Mouse (Mus musculus): ENCODE measurements around the gene Asf1b.
"Not testable (repeated sequence)": the region's sequence is repeated elsewhere in the genome, so short reads cannot be mapped to it uniquely, and the experiment has no call there.

The Asf1b gene

GRCm38 (mm10) chr8:83964015-83964765 lies 8.9 kb downstream of the Asf1b start:
- no peak for DNase-seq (ENCODE audit: low spot score)

GRCm38 (mm10) chr8:83967701-83968100 lies 12.4 kb downstream of the Asf1b start:
- DNase-seq (ENCODE audit: low spot score) = no peak

DNA sequence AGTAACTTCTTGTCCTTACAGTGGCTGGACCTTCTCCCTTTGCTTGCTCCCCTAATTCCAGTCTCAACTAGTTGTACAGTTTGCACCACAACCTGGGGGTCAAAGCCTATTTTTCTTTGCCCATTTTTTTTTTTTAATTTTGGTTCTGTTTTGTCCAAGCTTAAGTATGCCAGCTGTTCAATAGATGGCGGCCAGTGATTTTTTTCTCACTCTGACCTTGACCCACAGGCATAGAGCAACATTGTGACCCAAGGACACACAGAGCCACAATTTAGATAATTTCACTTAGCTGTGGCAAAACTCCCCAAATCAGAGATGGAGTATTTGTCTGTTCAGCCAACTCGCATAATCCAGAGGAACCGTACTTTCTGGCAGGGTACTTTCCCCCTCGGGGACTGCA lies 15.8 kb downstream of the Asf1b start:
- DNase-seq (ENCODE audit: low spot score) = no peak

DNA sequence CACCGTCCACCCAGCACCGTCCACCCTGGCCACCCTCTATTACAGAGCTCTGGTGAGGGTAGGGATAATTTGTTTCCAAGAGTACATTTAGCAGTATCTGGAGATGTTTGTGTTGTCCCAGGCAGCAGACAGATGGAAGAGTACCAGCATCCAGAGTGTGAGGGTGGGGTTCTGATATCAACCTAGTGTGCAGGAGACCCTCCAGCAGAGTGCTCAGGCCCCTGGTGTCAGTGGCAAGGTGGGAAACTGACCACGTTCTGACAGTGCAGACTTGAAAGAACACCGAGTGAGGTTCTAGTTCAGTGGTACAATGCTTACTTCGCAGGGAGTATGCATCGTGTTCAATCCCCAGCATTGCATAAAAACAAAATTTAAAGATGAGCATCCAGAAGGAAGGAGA lies 16.4 kb downstream of the Asf1b start:
- peak; percentile 37 for DNase-seq (ENCODE audit: low spot score)

DNA sequence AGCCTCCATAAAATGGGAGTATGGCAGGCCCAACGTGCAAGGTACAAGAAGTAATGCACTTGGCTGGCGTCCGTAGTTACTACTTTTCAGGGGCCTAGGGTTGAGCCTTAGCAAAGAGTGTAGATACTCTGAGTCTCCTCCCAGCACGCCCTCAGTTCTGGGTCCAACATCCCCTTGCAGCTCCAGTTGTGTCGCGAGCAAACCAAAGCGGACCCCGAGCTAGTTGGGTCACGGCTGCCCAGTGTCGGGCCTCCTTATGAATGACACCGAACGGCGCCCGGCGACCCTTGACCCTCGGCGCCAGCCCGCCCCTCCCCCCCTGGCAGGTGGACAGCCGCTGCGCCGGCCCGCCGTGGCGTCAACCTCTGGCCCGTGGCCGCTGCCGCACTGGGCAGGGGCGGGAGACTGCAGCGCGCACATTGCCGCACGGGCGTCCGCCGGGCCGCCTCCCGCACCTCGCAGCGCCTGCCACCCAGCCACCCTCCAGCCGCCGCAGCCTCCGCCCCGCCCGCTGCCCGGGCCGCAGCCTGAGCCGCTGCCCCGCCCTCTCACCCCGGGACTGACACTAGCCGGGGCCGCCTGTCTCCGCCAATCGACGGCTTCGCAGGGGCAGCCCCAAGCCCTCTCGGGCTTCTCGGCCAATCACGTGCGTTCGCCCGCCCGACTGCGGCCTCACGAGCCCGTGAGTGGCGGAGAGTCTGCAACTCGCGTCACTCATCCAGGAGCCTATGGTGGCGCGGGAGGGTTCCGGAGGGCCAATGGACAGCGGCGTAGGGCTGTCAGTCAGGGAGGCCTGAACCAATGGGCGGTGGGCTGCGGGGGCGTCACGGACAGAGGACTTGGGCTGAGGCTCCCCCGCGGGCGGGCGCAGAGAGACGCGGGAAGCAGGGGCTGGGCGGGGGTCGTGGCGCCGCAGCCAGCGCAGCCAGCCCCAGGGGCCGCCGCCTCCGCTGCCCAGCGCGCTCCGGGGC lies 17.1 kb downstream of the Asf1b start, which contains the start of gene Prkaca:
Gene Prkaca (plus strand): TSS at position 844 of the 971 bp plus-strand sequence.
- peak; percentile 97 for DNase-seq (ENCODE audit: low spot score)

DNA sequence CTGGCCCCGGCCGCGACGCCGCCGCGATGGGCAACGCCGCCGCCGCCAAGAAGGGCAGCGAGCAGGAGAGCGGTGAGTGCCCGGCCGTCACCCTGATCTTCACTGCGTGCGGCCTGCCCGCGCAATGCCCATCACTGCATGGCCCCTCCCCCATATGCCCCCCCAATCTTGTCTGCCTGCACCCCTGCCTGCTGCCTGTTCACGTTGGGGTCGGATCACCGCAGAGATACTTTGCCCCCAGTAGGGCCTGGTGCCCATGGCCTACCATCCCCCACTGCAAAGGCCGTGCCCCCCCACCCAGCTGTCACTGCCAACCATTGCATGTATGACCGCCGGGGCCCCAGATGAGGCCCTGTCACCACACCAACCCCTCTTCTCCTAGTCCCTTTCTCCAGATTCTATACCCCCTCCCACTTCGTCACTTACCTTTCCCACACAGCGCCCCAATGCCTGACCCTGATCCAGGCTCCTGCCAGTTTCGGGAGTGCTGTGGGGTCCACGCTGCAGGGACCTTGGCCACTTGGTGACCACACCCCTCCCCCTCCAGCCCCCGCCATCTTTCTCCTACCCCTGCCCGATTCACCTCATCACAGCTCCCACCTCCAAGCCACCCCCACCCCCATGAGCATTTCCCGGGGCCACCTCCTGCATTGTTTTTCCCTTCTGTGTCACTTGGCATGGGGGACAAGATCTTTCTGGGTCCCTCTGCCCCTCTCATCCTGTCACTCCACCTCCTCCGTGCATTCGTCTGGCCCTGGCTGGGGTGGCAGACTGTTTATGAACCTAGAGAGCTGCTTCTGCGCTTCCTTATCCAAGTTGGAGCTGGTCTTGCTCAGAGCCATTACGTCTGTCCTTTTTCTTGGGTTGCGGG lies 18.1 kb downstream of the Asf1b start:
- DNase-seq (ENCODE audit: low spot score) = peak; percentile 66

GRCm38 (mm10) chr8:83974521-83974920 lies 19.2 kb downstream of the Asf1b start:
- peak; percentile 39 for DNase-seq (ENCODE audit: low spot score)

DNA sequence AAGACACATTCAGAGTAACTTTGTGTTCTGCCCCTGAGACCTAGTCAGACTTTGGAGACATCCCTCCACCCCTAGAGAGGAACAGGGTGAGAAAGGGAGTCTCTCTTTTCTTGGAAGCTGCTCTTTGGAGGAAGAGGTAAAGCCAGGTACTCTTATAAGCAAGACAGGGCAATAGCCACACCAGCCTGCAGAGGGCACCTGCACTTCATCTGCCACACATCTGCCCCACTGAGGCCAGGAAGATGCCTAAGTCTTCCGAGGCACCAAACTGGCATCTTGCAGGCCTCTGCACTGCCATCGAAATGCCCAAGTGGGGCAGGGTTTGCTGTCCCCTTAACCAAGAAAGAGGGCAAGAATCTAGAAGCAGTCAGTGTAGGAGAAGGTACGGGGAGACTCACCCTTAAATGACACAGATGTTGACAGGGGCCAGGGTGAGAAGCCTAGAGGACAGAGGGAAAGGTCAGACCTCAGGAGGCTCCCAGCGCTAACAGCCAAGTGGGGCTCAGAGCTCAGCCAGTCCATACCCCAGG lies 20.9 kb downstream of the Asf1b start:
- peak; percentile 42 for DNase-seq (ENCODE audit: low spot score)

- peak; percentile 52 for DNase-seq (ENCODE audit: low spot score)
Measured at GRCm38 (mm10) chr8:83976779-83977350, 21.6 kb downstream of the Asf1b start.

DNA sequence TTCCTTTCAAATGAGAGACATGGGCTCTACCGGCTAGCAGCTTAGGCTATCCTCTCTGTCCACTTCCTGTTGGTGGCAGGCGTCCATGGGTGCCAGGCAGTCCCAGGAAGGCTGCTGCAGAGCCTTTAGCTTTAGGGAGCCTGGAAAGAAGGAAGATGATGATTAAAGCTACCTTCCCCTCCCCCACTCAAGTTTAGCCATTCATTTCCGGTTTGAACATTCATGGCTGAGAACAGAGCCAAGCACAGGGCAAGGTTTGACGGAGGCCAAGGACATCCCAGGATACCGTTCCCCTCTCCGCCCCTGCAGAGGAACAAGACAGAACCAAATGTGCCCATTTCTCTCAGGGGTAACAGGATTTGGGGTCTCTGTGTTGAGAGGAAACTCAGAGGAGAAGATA lies 22.3 kb downstream of the Asf1b start:
- DNase-seq (ENCODE audit: low spot score) = peak; percentile 54

DNA sequence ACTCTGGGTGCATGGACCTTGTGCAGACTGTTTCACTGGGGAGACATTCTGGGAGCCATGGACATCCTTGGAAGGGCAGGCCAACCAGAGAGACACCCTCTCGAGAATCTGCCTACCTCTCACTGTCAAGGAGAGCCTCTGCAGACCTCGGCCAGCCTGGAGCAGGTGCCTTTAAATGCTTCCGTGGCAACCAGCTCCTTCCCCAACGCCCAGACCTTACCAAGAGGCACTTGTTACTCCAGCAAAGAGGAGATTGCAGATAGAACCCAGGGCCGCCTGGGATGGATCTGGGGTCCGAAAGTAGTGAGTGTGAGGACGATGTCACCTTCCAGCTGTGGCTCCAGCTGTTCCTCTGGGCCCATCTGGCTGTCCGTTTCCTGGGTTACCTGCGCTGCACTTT lies 22.9 kb downstream of the Asf1b start:
- peak; percentile 40 for DNase-seq (ENCODE audit: low spot score)

GRCm38 (mm10) chr8:83980250-83980649 lies 24.9 kb downstream of the Asf1b start:
- DNase-seq (ENCODE audit: low spot score) = peak; percentile 50

DNA sequence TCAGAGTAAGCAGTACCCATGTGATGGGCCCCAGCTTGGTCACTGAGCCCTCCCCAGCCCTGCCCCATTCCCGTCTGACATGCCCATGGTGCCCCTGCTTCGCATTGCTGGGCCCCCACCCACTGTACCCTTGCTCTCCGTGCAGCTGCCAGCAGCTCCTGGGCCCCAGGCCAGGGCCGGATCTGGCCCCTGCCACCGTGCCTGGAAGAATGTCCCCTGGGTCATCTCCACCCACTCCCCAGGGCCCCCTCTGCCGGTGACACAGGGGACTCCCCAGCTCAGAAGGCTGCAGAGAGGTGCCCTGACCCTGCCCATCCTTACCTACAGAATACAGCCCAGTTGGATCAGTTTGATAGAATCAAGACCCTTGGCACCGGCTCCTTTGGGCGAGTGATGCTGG lies 25.5 kb downstream of the Asf1b start:
- DNase-seq (ENCODE audit: low spot score) = peak; percentile 44

DNA sequence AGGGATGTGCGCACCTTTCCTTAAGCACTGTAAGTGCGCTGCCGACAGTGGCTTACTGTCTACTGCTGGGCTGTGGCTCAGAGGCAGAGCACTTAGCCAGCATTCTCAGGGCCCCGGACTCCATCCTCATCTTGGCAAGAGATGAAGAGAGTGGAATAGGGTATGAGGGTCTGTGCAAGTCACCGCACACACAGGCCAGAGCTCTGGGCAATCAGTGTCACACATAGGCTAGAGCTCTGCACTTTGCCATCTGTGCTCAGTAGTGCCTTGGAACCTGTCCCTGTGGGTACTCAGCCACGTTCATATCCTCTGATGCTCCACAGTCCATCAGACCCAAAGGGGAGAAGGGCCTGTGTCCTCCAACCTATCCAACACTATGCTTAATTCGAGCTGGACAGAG lies 26.2 kb downstream of the Asf1b start:
- no peak for DNase-seq (ENCODE audit: low spot score)

DNA sequence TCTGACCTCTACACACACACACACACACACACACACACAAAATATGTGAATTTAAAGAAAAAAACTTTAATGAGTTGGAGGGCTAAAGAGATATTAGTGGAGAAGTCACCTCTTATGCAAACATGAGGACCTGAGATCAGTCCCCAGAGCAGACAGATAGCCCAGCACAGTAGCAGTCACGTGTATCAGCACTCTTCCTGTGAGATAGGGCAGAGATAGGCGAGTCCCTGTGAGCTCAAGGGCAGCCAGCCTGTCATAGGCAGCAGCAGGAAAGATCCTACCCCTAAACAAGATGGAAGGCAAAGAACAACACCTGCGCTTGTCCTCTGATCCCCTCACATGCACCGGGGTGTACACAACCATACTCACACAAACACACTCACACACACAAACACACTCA lies 27.1 kb downstream of the Asf1b start:
- DNase-seq (ENCODE audit: low spot score) = no peak

DNA sequence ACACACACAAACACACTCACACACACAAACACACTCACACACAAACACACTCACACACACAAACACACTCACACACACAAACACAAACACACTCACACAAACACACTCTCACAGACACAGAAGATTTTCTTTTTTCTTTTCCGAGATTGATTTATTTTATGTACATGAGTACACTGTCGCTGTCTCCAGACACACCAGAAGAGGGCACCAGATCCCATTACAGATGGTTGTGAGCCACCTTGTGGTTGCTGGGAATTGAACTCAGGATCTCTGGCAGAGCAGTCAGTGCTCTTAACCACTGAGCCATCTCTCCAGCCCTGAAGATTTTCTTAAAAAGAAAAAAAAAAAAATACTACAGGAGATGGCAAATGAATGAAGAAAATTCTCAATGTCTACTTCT lies 27.9 kb downstream of the Asf1b start:
- DNase-seq (ENCODE audit: low spot score) = not testable (repeated sequence)

GRCm38 (mm10) chr8:83989243-83989642 lies 33.9 kb downstream of the Asf1b start:
- no peak for DNase-seq (ENCODE audit: low spot score)

- no peak for DNase-seq (ENCODE audit: low spot score)
Measured at GRCm38 (mm10) chr8:83990170-83990569, 34.9 kb downstream of the Asf1b start.

DNA sequence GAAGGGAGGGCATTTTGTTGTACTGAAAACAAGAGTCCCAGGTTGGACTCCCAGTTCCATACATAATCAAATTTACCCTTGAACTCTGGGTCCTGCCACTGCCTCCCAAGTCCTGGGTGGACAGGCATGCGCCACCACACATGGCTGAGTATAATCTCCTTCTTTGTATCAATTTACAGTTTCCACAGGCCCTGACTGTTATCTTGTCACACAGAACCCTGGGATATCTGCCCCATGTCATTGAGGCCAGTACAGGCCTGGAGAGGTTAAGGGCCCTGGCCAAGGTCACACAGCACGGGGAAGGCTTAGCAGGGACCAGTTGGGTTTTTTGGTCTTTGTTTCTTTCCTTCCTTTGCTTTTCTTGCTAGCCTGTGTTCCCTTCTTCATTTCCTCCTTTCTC lies 37.2 kb downstream of the Asf1b start:
- no peak for DNase-seq (ENCODE audit: low spot score)

DNA sequence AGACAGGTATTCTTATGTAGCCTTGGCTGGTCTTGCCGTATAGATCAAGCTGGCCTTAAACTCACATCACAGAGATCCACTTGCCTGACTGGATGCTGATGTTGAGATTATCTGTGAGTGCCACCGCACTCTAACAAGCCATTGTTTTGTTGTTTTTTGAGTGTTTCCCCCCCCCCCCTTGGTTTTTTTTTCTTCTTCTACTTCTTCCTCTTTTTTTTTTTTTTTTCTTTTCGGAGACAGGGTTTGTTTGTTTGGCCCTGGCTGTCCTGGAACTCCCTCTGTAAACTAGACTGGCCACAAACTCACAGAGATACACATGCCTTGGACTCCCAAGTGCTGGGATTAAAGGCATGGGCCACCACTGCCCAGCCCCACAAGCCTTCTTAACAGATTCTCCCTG lies 38.7 kb downstream of the Asf1b start:
- DNase-seq (ENCODE audit: low spot score) = no peak

DNA sequence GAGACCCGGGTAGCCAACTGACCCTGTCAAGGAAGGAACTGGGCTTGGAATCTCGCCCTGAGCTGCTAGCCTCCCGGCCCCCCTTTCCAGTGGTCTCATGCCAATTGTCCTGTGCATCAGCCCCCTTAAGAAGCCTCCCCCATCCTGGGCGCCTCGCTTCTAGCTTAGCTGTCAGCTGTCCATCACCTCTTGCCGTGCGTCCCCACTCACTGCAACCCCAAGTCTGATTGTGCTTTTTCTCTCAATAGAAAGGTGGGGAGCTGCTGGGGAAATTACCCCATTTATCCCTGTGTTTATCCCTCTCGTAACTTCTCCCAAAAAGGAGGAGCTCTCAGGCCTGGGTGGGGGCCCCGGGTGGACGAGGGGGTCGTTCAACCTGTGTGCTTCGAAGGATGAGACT lies 40.7 kb downstream of the Asf1b start:
- peak; percentile 58 for DNase-seq (ENCODE audit: low spot score)
